Mouse (Mus musculus) adipocyte (in vitro differentiated cells): ENCODE data around the gene Eefsec.

Experiments
- DNase-seq: peaks from one replicate; pipeline ENCODE4 v3.0.0-alpha.2; 2016; ENCODE audit warnings: low spot score

Gene Eefsec

GRCm38 (mm10) chr6:88342965-88343364 is 103.4 kb downstream of the Eefsec start:
- no peak for DNase-seq

DNA sequence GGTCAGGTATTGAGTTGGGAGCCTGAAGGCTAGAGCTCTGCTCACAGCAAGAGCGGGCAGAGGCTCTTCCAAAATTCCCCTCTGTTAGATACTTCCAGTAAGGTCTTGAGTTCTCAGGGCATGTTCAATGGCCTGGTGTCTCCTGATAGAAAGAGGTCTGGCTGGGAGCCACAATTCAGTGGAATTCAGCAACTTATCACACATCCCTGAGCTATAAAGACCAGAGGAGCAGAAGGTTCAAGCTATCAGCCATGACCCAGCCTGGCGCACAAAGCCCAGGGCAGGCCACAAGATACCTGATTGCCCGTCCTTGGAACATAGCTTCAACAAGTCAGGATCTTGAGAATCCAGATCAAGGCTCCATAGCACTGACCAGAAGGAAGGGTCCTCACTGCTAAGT is 105.2 kb downstream of the Eefsec start:
- DNase-seq: no peak

- DNase-seq: no peak
These were observed 105.6 kb downstream of the Eefsec start for GRCm38 (mm10) chr6:88340761-88341160.

DNA sequence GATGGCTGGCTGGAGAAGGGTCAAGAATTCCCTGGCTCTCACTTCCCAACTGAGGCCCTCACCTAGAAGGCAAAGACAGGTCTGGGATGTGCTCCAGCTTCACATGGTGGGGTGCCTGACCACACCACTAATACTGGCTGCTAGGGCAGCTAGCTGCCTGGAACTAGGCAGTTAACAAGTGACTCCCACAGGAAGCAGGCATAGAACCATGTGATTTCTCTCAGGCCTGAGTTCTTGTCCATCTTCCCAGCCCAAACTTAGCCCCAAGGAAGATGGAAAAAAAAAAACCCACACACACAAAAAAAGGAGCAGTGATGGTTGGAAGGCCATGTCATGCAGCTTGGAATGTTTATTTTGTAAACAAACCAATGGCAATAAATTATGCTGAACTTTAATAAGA is 117.0 kb downstream of the Eefsec start:
- peak; percentile 32 for DNase-seq

- DNase-seq: peak; percentile 82
These were observed 124.5 kb downstream of the Eefsec start for GRCm38 (mm10) chr6:88321879-88322278.

DNA sequence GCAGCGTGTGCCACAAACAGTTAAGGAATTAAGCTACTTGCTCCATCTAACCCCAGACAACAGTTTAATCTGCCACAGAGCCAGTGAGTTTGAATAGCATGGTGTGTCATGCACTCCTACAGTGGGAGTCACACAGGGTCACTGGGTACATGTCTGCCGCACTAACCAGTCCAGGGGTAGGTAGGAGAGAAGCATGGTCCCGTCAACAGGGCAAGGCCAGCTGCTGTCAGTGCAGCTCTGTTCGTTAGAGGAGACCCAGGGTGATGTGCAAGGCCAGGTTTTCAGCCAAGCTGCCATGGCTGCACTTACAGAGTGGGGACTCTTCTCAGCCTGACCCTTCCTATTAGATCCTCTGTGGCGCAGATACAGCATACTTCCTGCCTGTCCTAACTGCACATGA is 125.1 kb downstream of the Eefsec start:
- DNase-seq: no peak

- no peak for DNase-seq
These were observed 126.6 kb downstream of the Eefsec start for GRCm38 (mm10) chr6:88319735-88320134.

DNA sequence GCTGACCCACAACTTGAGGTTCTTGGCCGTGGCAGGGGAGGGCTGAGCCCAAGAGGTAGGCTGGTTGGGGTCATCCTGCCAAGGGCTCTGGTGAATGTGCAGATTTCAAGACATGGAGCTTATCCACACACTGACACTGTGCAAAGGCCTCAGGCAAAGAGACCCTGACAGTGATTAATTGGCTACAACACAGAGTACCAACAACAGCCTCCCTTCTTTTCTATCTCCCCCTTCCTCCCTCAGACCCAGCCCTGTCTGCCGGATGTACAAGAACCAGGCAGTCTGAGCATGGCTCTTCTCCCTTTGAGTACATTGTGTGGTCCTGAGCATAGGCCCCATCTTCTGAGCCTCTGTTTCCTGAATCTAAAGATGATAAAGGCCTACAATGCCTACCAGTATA is 131.0 kb downstream of the Eefsec start:
- DNase-seq: no peak

GRCm38 (mm10) chr6:88313937-88314336 is 132.4 kb downstream of the Eefsec start:
- DNase-seq: no peak

DNA sequence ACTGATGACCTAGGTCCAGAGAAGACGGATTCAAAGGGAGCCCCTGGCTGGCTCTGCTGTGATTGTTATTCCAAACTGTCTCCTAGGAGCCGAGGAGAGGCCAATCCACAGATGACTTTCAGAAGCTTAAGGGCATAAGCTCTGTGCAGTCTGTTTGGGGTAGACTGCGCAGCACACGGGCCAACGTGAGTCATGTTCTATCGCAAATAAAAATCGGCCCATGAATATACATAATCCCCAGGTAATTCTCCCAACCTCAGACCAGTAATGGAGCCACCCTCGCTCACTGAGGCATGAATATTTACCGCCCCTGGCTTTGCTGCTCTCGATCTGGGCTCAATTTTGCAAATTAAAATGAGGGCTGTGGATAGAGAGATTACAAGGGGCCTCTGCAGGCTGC is 134.7 kb downstream of the Eefsec start:
- DNase-seq: no peak

DNA sequence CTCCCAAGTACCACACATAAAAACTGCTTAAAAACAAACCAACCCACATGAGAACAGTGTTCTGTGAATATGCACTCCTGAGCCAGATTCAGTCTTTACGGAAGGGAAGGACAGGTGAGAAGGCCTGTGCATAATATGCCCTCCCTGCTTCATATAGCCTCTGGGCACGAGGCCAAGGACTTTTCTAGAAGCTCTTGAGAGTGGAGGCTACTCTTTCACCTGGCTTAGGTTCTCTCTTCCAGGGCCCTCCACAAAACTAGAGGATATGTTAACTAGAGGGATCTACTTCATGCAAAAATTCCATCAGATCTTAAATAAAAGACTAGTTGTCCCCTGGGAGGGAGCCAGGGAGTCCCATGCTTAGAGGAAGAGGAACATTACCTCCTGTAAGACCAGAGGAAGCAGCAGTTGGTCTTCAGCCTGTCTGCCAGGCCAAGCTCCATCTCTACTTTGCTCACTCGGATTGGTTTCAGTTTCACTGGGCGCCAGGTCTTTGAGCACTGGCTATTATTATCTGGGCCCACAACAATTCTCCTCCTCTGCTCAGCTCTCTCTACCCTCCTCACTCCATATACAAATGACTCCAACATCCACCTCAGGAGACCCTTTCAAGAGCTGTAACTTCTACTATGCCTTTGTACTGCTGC is 140.1 kb downstream of the Eefsec start:
- no peak for DNase-seq

GRCm38 (mm10) chr6:88301234-88301633 is 145.1 kb downstream of the Eefsec start:
- no peak for DNase-seq

DNA sequence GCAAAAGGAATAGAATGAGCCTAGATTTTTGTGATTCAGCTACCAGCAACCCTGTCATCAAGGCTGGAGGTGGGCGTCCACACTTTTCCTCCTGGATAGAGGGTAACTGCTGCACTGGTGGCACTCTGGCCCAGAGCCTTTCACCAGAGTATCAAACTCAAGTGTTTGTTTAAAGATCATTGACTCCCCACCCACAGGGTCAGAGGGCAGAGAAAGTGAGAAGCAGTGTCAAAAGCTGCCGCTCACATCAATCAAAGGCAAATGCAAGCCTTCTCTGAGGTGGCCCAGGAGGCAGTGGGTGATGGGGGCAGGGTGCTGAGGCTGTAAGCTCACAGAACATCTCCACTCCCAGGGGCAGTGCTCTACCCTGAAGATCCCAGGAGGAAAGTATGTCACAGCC is 146.8 kb downstream of the Eefsec start:
- DNase-seq: no peak

DNA sequence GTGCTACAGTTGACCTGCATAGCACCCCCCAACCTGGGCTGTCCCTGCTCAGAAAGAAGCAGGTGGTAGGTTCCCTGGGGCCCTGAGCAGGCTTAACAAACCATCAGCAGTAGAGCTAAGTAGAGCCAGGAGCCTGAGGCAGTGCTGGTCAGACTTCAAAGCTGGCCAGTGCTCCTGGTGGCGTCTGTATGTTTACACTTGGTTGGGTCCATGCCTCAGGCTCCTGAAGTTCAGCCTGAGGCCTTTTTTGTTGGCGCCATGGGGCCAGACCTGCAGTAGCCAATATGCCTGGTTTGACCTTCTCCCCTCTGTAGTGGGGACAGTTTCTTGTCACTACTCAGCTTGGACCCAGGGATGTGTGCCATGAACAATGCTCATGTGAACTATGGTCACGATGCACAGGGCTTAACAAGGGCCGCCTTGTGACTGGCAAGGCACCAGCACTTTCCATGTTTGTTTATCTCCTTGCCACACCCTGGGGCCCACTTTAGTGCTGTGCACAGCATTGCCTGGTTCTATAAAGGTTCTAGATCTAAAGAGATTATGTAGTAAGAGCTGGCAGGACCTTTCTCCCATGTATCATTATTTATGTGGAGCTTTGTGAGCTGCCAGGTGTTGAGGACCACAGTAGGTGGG is 153.9 kb downstream of the Eefsec start:
- peak; percentile 8 for DNase-seq

DNA sequence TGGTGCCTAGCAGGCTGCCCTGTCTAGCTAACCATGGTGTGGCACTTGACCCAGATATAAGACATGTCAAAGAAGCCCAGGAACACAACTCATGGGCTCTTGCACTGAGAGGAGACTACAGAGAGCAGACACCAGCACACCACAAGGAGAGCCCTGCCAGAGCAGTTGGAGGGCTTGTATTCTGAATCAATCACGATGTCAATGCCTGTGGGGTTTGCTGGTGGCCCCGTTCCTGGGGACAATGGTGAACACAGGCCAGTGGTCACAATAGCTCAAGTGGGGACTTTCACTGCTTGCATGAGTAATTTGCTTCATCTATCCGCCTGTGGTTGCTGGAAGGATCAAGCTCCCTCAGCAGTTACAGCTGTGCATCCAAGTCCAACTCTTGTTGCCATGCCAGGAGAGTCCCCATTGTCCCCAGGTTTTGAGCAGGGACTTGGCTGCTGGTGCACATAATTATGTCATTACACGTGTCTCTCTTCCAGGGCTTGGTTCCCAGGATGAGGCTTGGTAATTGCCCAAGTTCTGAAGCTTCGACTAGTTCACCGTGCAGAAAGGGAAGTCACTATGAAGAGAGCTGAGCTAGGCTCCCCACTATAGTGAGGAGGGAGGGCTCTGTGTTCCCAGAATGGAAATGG is 156.1 kb downstream of the Eefsec start:
- DNase-seq: peak; percentile 65

GRCm38 (mm10) chr6:88278141-88278540 is 168.2 kb downstream of the Eefsec start:
- no peak for DNase-seq

DNA sequence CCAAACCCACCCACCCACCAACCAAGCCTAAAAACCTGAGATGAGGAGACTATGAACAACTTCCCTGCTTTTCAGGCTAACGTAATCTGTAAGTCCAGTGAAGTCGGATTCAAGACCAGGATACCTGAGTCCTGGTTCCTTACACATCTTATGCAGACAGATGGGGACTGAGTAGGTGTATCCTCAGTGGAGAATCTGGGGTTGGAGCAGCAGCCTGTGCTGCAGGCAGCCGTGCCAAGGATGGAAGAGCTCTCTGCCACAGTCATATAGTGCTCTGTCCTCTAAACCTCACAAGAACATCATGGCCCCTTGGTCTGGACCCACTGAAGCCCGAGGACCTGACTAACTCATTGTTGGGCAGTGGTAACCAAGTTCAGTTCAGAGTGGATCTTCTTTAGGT is 169.1 kb downstream of the Eefsec start:
- no peak for DNase-seq

DNA sequence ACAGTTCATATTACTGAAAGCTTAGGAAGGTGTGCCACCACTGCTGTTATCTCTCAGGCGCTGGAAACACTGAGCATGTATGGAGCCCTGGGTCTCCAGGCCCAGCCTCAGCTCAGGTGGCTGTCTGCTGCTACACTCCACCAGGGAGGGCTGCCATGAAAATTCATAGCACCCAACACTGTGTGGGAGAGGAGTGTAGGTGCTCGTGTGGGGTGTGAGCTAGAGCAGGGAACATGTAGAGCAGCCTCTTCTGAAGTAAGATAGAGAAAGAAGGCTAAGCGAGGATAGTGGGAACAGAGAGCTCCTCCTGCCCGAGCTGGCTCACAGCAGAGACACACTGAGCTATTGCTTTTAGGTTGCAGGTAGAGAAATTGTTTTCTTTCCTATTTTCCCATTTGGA is 170.1 kb downstream of the Eefsec start:
- no peak for DNase-seq

DNA sequence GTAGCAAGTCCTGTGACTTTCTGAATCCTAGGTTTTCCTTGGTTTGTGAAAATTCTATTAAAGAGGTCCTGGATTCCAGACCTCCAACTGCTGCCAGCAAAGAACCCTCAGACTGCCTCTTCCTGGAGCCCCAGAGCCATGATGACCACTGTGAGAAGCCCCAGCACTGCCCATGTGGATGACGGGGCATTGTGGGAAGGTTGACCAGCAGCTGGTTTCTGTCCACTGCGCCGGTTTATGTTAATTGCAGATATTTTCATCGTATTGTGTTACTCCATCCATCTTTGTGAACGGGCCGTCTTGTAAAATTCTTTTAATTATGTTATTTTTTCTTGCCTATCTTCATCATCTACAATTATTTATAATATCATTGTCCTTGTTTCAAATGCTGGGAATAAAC is 171.7 kb downstream of the Eefsec start:
- no peak for DNase-seq

GRCm38 (mm10) chr6:88267970-88268369 is 178.4 kb downstream of the Eefsec start:
- no peak for DNase-seq

- no peak for DNase-seq
These were observed 179.3 kb downstream of the Eefsec start for GRCm38 (mm10) chr6:88267068-88267467.

DNA sequence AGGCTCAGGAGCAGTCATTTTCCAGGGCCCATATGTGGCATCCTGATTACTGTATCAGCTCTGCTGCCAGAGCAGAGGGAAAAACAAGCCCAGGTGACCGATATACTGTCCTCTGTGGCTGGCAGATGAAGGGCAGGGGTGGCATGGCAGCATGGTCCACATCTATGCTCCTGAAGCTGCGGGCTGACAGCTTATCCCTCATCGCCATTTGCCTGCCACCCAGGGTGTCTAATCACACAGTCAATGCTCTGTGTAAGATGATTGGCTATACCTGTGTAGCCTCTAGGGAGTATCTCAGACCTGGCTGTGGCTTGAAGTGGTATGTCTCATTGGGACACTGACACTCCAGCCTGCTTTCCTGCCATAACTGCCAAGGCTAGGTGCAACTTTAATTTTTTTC is 180.3 kb downstream of the Eefsec start:
- no peak for DNase-seq

DNA sequence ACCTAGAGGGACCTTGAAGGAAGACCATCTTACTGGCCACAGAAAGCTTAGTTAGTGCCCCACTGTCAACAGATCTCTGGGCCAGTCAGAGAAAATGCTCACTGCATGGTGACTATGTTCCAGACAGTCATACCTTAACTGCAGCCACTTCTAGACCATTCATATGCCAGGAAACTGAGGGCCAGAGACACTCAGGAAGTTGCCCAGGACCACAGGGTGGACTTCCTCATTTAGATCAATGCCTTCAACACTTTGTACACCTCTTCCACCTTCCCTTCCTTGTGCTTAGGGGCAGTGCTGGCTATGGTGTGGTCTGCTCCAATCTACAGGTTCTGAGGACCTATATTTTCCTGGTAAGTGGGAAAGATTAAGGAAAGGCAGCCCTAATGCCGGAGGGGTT is 181.0 kb downstream of the Eefsec start:
- DNase-seq: no peak

GRCm38 (mm10) chr6:88262160-88262559 is 184.2 kb downstream of the Eefsec start:
- DNase-seq: no peak
